Mouse (Mus musculus) ES-E14 (cell line): Measurements from ENCODE around the gene Slc39a11. TPM values are rescaled to one million over a fixed set of nuclear protein-coding genes. Genes with fewer than 3 reads are reported as not detected.

Experiments used
- DNase-seq: peaks from one replicate; pipeline ENCODE4 v3.0.0-alpha.2; 2013; ENCODE audit warnings: low read depth, low spot score
- H3K27ac ChIP-seq: 2 replicates; pipeline ENCODE4 v1.5.1; 2012; ENCODE audit warnings: low read depth, mild to moderate bottlenecking, low read length, moderate library complexity, mixed read lengths; ENCODE audit not compliant: poor library complexity, insufficient read depth, severe bottlenecking
- H3K36me3 ChIP-seq: 2 replicates; pipeline ENCODE4 v1.6.1; 2012; ENCODE audit warnings: mild to moderate bottlenecking, low read length, moderate library complexity, mixed read lengths; ENCODE audit not compliant: control insufficient read depth, poor library complexity, insufficient read depth, severe bottlenecking
- H3K4me1 ChIP-seq, 2 experiments: fragments of 150-350 bp in 1 of 2; sonication (generic) in 1 of 2; 2 replicates each; pipeline ENCODE4 v1.6.1; 2012; ENCODE audit warnings: low read length in 2 of 2, mild to moderate bottlenecking in 1 of 2, mixed read lengths in 1 of 2; ENCODE audit not compliant: control insufficient read depth in 2 of 2, insufficient read depth in 2 of 2, poor library complexity in 1 of 2
- H3K4me3 ChIP-seq, 2 experiments: fragments of 150-350 bp in 1 of 2; sonication (generic) in 1 of 2; 2 replicates each; pipeline ENCODE4 v1.5.1; 2012; ENCODE audit warnings: low read length in 2 of 2, low read depth in 1 of 2, mild to moderate bottlenecking in 1 of 2, mixed read lengths in 1 of 2; ENCODE audit not compliant: insufficient read depth in 1 of 2, poor library complexity in 1 of 2, severe bottlenecking in 1 of 2
- H3K9ac ChIP-seq: 2 replicates; pipeline ENCODE4 v1.6.1; 2012; ENCODE audit warnings: low read depth, mild to moderate bottlenecking, low read length, mixed read lengths; ENCODE audit not compliant: poor library complexity, insufficient read depth, severe bottlenecking
- H3K9me3 ChIP-seq: fragments of 150-350 bp; sonication (generic); 2 replicates; pipeline ENCODE4 v1.6.1; 2012; ENCODE audit warnings: low read depth, mild to moderate bottlenecking, low read length; ENCODE audit not compliant: control insufficient read depth, insufficient read depth
- CHD2 ChIP-seq: IDR thresholded peaks from 2 replicates; pipeline ENCODE4 v1.6.1; 2014; ENCODE audit warnings: mild to moderate bottlenecking, low read depth, low read length, inconsistent platforms
- HCFC1 ChIP-seq: IDR thresholded peaks from 2 replicates; pipeline ENCODE4 v1.6.1; 2012; ENCODE audit warnings: low read length, inconsistent platforms, borderline replicate concordance; ENCODE audit not compliant: insufficient read depth
- MAFK ChIP-seq: IDR thresholded peaks from 2 replicates; pipeline ENCODE4 v1.6.1; 2014; ENCODE audit warnings: mild to moderate bottlenecking, low read depth, low read length, inconsistent platforms; ENCODE audit not compliant: insufficient read depth
- ZC3H11A ChIP-seq: IDR thresholded peaks from 2 replicates; pipeline ENCODE4 v1.6.1; 2012; ENCODE audit warnings: low read depth, mild to moderate bottlenecking, inconsistent platforms, low read length, borderline replicate concordance
- ZNF384 ChIP-seq: IDR thresholded peaks from 2 replicates; pipeline ENCODE4 v1.6.1; 2012; ENCODE audit warnings: low read depth, low read length, inconsistent platforms
- in situ Hi-C, 2 experiments: fragments of 600-800 bp; cut with MboI; formaldehyde crosslinking; loops; one replicate each; pipeline ENCODE4 v1.15.1; 2025; ENCODE audit warnings: low sequenced_read_pairs in 2 of 2, inconsistent platforms in 1 of 2; ENCODE audit not compliant: unreplicated experiment in 2 of 2
- total RNA-seq: library from RNA; depleted of rRNA; stranded (reverse); fragments of 300-350 nt; gene quantifications from 2 replicates; pipeline ENCODE4 v1.2.3, GENCODE M21; 2012

Gene Slc39a11
- total RNA-seq, 1 experiment, result 17.0 TPM

DNA sequence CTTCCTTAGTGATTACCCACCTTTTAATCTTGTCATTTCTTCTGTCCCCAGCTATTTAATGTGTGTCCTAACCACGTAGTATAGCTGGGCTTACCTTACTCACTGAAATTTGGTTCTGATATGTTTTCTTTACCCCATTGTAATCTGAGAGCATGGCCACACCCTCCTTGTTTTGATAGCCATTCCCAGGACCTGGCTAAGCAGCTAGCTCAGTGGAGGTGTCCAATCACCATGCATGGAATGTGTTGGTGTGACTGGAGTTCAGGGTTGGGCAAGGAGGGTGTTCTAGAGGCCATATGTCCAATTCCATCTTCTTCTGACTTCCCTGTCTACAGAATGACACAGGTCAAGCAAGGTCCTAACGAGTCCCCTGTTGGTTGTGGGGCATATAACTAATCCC lies 429.2 kb downstream of the Slc39a11 start:
- Histone ChIP-seq H3K27ac (no peak overlapping the region), H3K36me3 (no peaks in the 10 kb centered on the region), H3K9me3 (no peaks in the 10 kb centered on the region), H3K4me1 (no peaks in the 10 kb centered on the region), H3K9ac (no peak overlapping the region), H3K4me3 (no peak overlapping the region)
- in situ Hi-C loops, result no loop called here
- TF ChIP-seq ZNF384 (no peak), HCFC1 (no peak), ZC3H11A (no peak), CHD2 (no peak), MAFK (no peak)
- DNase-seq, result no peak

DNA sequence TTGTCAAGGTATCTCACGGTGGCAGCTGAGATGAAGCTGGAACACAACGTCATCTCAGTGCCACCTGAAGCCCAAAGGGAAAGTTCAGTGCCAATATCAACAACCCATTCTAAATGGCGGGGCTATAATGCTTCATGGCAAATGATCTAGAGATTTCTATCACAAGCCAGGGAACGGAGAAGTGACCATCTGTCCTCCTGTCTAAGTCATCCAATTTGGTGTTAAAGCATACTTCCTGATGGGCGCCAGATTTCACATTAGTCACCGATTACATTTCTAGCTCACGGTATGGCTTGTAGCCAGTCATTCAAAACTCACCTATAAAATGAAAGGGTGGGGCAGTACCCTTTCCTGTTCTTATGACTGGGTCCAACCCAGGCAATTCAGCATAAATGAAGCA lies 435.1 kb downstream of the Slc39a11 start:
- H3K9ac ChIP-seq, result no peak overlapping the region
- H3K4me1 ChIP-seq, result no peaks in the 10 kb centered on the region
- no peak overlapping the region for H3K4me3 ChIP-seq
- no peak for TF ChIP-seq HCFC1
- no peak for TF ChIP-seq ZC3H11A
- TF ChIP-seq ZNF384, result no peak
- in situ Hi-C loops, result no loop called here
- DNase-seq, result no peak
- H3K36me3 ChIP-seq, result no peaks in the 10 kb centered on the region
- no peak overlapping the region for H3K27ac ChIP-seq
- H3K9me3 ChIP-seq, result no peaks in the 10 kb centered on the region

DNA sequence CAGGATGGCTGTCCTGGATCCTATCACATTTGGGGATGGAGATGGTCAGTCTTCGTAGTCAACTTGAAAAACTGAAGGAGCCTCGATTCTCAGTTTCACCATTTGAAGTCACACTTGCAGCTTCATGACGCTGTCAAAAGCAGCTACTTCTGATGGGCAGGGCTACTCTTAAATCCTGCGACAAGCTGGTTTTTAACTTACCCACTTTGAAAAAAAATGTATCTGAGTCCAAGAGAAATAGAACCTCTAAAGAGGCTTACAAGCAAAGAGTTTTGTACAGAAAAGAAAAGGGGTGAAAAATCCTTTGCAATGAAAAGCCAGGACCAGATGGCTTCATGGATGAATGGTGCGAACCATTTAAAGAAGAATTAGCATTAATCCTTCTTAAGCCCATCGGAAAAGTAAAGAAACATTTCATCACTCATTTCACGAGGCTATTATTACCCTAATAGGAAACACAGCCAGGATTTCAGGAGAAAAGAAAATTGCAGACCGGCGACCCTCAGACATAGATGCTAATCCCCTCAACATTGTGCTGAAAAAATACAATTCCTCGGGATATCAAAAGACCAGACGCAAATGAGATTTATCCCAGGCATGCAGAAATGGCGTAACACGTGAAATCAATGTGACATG lies 437.4 kb downstream of the Slc39a11 start:
- no peak for TF ChIP-seq ZNF384
- TF ChIP-seq HCFC1, result no peak
- in situ Hi-C loops, result no loop called here

DNA sequence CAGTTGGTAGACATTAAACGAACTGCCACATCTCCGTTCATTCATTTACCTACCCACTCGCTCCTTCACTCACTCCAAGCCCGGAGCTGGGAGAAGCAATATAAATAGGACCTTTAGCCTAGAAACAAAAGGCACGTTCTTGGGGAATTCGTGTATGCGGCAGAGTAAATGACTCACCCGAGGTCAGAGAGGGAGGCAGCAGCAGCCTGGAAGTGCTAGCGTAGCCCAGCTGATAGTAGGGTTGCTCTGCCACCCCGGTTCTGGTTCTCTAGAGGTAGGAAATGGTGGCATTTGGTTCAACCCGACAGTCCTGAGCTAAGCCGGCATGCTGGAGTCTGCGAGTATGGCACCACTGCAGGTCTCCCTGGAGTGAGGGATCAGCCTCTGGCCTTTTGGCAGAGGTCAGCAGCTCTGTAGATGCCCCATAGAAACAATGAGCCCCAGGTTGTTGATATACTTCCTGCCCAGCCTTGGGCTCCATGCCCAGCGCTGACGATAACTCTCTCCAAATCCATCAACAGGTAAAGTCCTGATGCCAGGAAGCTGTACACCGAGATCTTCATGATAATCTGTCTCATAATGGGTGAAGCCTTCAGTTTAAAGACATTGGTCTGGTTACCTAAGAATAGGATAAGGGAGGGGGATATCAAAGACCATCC lies 440.5 kb downstream of the Slc39a11 start:
- H3K9me3 ChIP-seq, result no peaks in the 10 kb centered on the region
- no peak overlapping the region for H3K4me3 ChIP-seq
- no peak overlapping the region for H3K9ac ChIP-seq
- no peak overlapping the region for H3K27ac ChIP-seq
- DNase-seq, result no peak
- no peaks in the 10 kb centered on the region for H3K4me1 ChIP-seq
- in situ Hi-C loops, result no loop called here
- H3K36me3 ChIP-seq, result no peaks in the 10 kb centered on the region
- TF ChIP-seq MAFK (no peak), CHD2 (no peak), ZC3H11A (no peak), HCFC1 (no peak), ZNF384 (no peak)

More for the DNA sequence above, 437.4 kb downstream of the Slc39a11 start:
- DNase-seq, result no peak
- no peak overlapping the region for H3K27ac ChIP-seq
- no peaks in the 10 kb centered on the region for H3K36me3 ChIP-seq
- no peak overlapping the region for H3K9ac ChIP-seq
- H3K4me3 ChIP-seq, result no peak overlapping the region
- no peaks in the 10 kb centered on the region for H3K9me3 ChIP-seq
- no peaks in the 10 kb centered on the region for H3K4me1 ChIP-seq
